Mouse (Mus musculus) testis, adult 2 months (tissue): ENCODE data around the gene Srsf3.

Source experiments
- CTCF ChIP-seq: fragments of 200-500 bp; IDR thresholded peaks from 2 replicates; pipeline ENCODE4 v1.5.1; 2012; ENCODE audit warnings: low read depth, mild to moderate bottlenecking, inconsistent platforms, low read length, moderate library complexity; ENCODE audit not compliant: control insufficient read depth, insufficient read depth, insufficient replicate concordance
- POLR2A ChIP-seq: fragments of 200-500 bp; IDR thresholded peaks from 2 replicates; pipeline ENCODE4 v1.6.1; 2012; ENCODE audit warnings: low read depth, mild to moderate bottlenecking, inconsistent platforms, low read length, moderate library complexity; ENCODE audit not compliant: control insufficient read depth

- TF ChIP-seq CTCF: no peak
- TF ChIP-seq POLR2A: no peak
These were observed 58.3 kb downstream of the Srsf3 start, which contains the start of gene Cdkn1a for GRCm38 (mm10) chr17:29090776-29091175.
